Mouse (Mus musculus) small intestine, adult 2 months (tissue): Measurements from ENCODE around the gene Slc43a2.

Experiments used
- CTCF ChIP-seq: fragments of 200-500 bp; IDR thresholded peaks from 2 replicates; pipeline ENCODE4 v1.5.1; 2012; ENCODE audit warnings: low read depth, mild to moderate bottlenecking, control low read depth, inconsistent platforms, low read length, moderate library complexity, mixed read lengths; ENCODE audit not compliant: insufficient replicate concordance, insufficient read length; ENCODE audit errors: extremely low read depth
- POLR2A ChIP-seq: fragments of 200-500 bp; IDR thresholded peaks from 2 replicates; pipeline ENCODE4 v1.6.1; 2012; ENCODE audit warnings: low read depth, mild to moderate bottlenecking, control low read depth, inconsistent platforms, low read length, moderate library complexity

GRCm38 (mm10) chr11:75559870-75560504 lies 28.5 kb downstream of the Slc43a2 start:
- TF ChIP-seq CTCF (no peak), POLR2A (no peak)
